Mouse (Mus musculus) adrenal gland, postnatal 36 days (tissue): ENCODE measurements around the gene Pgr. TPM values are rescaled to one million over a fixed set of nuclear protein-coding genes. Genes with fewer than 3 reads are reported as not detected.

Experiments used
- total RNA-seq, 2 experiments: library from RNA; stranded (reverse); gene quantifications; 2 replicates each; pipeline ENCODE4 v1.2.3; 2021

Gene Pgr
- total RNA-seq, 2 experiments from 2014 or later: 0.07 to 0.13 TPM

Other genes starting within 250 kb of the Pgr start
- not detected for gene Gm16485, start 72.0 kb downstream of the Pgr start, total RNA-seq